Mouse (Mus musculus): ENCODE data around the gene Slc25a33.

- TF ChIP-seq CTCF (IDR thresholded peaks at IDR 0.05; ENCODE audit: extremely low read depth, insufficient read depth, low read length): no peak
- TF ChIP-seq POLR2A (IDR thresholded peaks at IDR 0.05; ENCODE audit: extremely low read depth, insufficient read depth, low read length): no peak
Observed at GRCm38 (mm10) chr4:149822586-149823196, 48.6 kb upstream of the Slc25a33 start.
